ENCODE assay signal across 8 mouse cellular contexts in the genomic region with DNA sequence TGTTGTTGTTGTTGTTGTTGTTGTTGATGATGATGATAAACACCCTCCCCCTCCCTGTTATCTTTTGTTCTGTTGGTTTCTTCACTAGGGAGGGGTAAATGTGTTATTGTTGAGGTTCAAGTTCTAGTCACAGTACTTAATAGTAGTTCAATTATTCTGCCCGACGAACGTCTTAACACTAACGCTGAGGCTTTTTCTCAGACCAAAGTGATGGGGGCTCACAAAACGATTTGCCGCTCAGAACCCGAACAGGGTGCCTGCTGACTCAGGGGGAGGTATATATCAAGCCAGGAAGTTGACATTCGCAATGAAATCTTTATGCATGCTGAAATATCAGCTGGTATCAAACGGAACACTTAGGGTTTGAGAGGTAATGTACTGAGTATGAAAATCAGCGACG. TPM values are rescaled to one million over a fixed set of nuclear protein-coding genes. Genes with fewer than 3 reads are reported as not detected.
DNase-seq lines count a peak whose midpoint lies in the region; ATAC-seq and TF ChIP-seq lines count a peak whose summit lies in the region.

No protein-coding gene starts in this region.

- no peak overlapping the region for H3K27ac ChIP-seq in liver, embryonic 15.5 days (replicated peaks)
- H3K27ac ChIP-seq in forebrain, embryonic 10.5 days = peak overlapping the region; percentile 89
- no peak overlapping the region for H3K27ac ChIP-seq in hindbrain, postnatal 0 days
- no peak overlapping the region for H3K27ac ChIP-seq in neural tube, embryonic 14.5 days (ENCODE audit: low read depth, low read length)

- H3K4me1 ChIP-seq in liver, embryonic 15.5 days (replicated peaks) = no peaks in the 10 kb centered on the region
- H3K4me1 ChIP-seq in forebrain, embryonic 10.5 days = peaks cover 35% of the 10 kb centered on the region
- peaks cover 3% of the 10 kb centered on the region; the same call in 1 of the 2 replicates for H3K4me1 ChIP-seq in hindbrain, postnatal 0 days (ENCODE audit: insufficient read depth, low read length)
- peaks cover 7% of the 10 kb centered on the region; the same call in 1 of the 2 replicates for H3K4me1 ChIP-seq in neural tube, embryonic 14.5 days (ENCODE audit: control insufficient read depth, insufficient read depth, low read length)

- 29% methylated on average over 11 of the region's 11 CpGs for WGBS in liver, embryonic 15.5 days (ENCODE audit: insufficient replicate concordance)
- WGBS in forebrain, embryonic 10.5 days = 38% methylated on average over 11 of the region's 11 CpGs
- WGBS in hindbrain, postnatal 0 days = 11% methylated on average over 11 of the region's 11 CpGs
- 17% methylated on average over 11 of the region's 11 CpGs for WGBS in neural tube, embryonic 14.5 days

- no peak overlapping the region for H3K9ac ChIP-seq in liver, embryonic 15.5 days
- H3K9ac ChIP-seq in hindbrain, postnatal 0 days (replicated peaks; ENCODE audit: low read length) = no peak overlapping the region
- H3K9ac ChIP-seq in neural tube, embryonic 14.5 days (replicated peaks; ENCODE audit: low read depth, low read length) = no peak overlapping the region

- DNase-seq in liver = no peak
- no peak for DNase-seq in forebrain, embryonic 10.5 days (ENCODE audit: extremely low spot score, low spot score)
- DNase-seq in hindbrain, postnatal 0 days (ENCODE audit: low spot score) = no peak
- DNase-seq in left cerebral cortex, postnatal 14 days (ENCODE audit: low spot score in 2 of 2) = no peak
- DNase-seq in spleen, postnatal 10 days (ENCODE audit: low spot score in 2 of 2) = no peak

- peak overlapping the region; percentile 67; the same call in 1 of the 2 replicates for H3K4me2 ChIP-seq in liver, embryonic 15.5 days
- peak overlapping the region; percentile 94 for H3K4me2 ChIP-seq in hindbrain, postnatal 0 days (ENCODE audit: low read depth, low read length)
- peak overlapping the region; percentile 98 for H3K4me2 ChIP-seq in neural tube, embryonic 14.5 days (ENCODE audit: low read depth, low read length)

- peak overlapping the region; percentile 49; the same call in 1 of the 2 replicates for H3K4me3 ChIP-seq in liver, embryonic 15.5 days (replicated peaks)
- H3K4me3 ChIP-seq in forebrain, embryonic 10.5 days = peak overlapping the region; percentile 63
- H3K4me3 ChIP-seq in hindbrain, postnatal 0 days (ENCODE audit: low read length) = peak overlapping the region; percentile 66
- peak overlapping the region; percentile 73 for H3K4me3 ChIP-seq in neural tube, embryonic 14.5 days (ENCODE audit: low read depth, low read length)

- H3K9me3 ChIP-seq in liver, embryonic 15.5 days (replicated peaks) = no peaks in the 10 kb centered on the region
- peaks cover 3% of the 10 kb centered on the region; the same call in 1 of the 2 replicates for H3K9me3 ChIP-seq in forebrain, embryonic 10.5 days
- no peaks in the 10 kb centered on the region for H3K9me3 ChIP-seq in hindbrain, postnatal 0 days (ENCODE audit: low read length)
- no peaks in the 10 kb centered on the region for H3K9me3 ChIP-seq in neural tube, embryonic 14.5 days (ENCODE audit: control insufficient read depth, low read length)

- no peaks in the 10 kb centered on the region for H3K36me3 ChIP-seq in liver, embryonic 15.5 days (replicated peaks)
- peaks cover 23% of the 10 kb centered on the region for H3K36me3 ChIP-seq in forebrain, embryonic 10.5 days (replicated peaks)
- no peaks in the 10 kb centered on the region for H3K36me3 ChIP-seq in hindbrain, postnatal 0 days (ENCODE audit: insufficient read depth, low read length)
- H3K36me3 ChIP-seq in neural tube, embryonic 14.5 days (ENCODE audit: control insufficient read depth, insufficient read depth, low read length) = no peaks in the 10 kb centered on the region

- intact Hi-C loops in left cerebral cortex, postnatal 14 days (cut with DNase I) = no loop called here

- peaks cover 48% of the 10 kb centered on the region for H3K27me3 ChIP-seq in liver, embryonic 15.5 days
- 0 out of 2 replicates have a peak, but pooled peaks cover 8% of the 10 kb centered on the region for H3K27me3 ChIP-seq in forebrain, embryonic 10.5 days (ENCODE audit: poor library complexity, severe bottlenecking)
- no peaks in the 10 kb centered on the region for H3K27me3 ChIP-seq in hindbrain, postnatal 0 days (ENCODE audit: insufficient read depth, low read length)
- H3K27me3 ChIP-seq in neural tube, embryonic 14.5 days (ENCODE audit: control insufficient read depth, insufficient read depth, low read length) = no peaks in the 10 kb centered on the region

- no peak for TF ChIP-seq CTCF in hindbrain, postnatal 0 days (IDR thresholded peaks at IDR 0.05; ENCODE audit: low read depth)

- ATAC-seq in liver, embryonic 15.5 days (ENCODE audit: insufficient read depth) = no peak
- ATAC-seq in hindbrain, postnatal 0 days = no peak
- no peak for ATAC-seq in neural tube, embryonic 14.5 days (ENCODE audit: low read depth)
- no peak for ATAC-seq in megakaryocyte-erythroid progenitor cell, adult 5-6 weeks (replicated peaks; ENCODE audit: low FRiP score, low TSS enrichment, poor library complexity, severe bottlenecking)

RNA-seq across cellular contexts. Expression of a gene that starts 1.4 kb away (rescaled TPM):
- 2.0 and 2.3 TPM in 2 replicates for polyA plus RNA-seq in liver, embryonic 15.5 days (2015; fragmentation: Nextera tagmentation; extraction: Ambion mirVana)
- polyA plus RNA-seq in forebrain, embryonic 10.5 days (2016; fragmentation: Nextera tagmentation; extraction: Ambion mirVana) = 29.5 and 30.1 TPM in 2 replicates
- 31.2 and 34.8 TPM in 2 replicates for total RNA-seq in hindbrain, postnatal 0 days (2014; rRNA removed)
- 28.7 and 33.2 TPM in 2 replicates for polyA plus RNA-seq in hindbrain, postnatal 0 days (2015; fragmentation: Nextera tagmentation; extraction: Ambion mirVana)
- polyA plus RNA-seq in neural tube, embryonic 14.5 days (2014; fragmentation: Nextera tagmentation; extraction: Ambion mirVana) = 31.0 and 33.3 TPM in 2 replicates
- not detected in 2 replicates for total RNA-seq in megakaryocyte-erythroid progenitor cell, adult 5-6 weeks (2014; fragmentation: Nextera tagmentation)
- 0.09 TPM in 1 of 2 replicates, not detected in the other for total RNA-seq in megakaryocyte-erythroid progenitor cell, adult 5-6 weeks (2017)
- 10 to 100 TPM; 25.1 to 26.2 TPM for total RNA-seq in left cerebral cortex, postnatal 14 days (2021)

RNA-seq across cellular contexts. Expression of a gene that starts 39.8 kb away (rescaled TPM):
- 22.4 and 24.6 TPM in 2 replicates for polyA plus RNA-seq in liver, embryonic 15.5 days (2015; fragmentation: Nextera tagmentation; extraction: Ambion mirVana)
- polyA plus RNA-seq in forebrain, embryonic 10.5 days (2016; fragmentation: Nextera tagmentation; extraction: Ambion mirVana) = 60.5 and 61.0 TPM in 2 replicates
- 12.1 and 22.4 TPM in 2 replicates for total RNA-seq in hindbrain, postnatal 0 days (2014; rRNA removed)
- 36.2 and 38.2 TPM in 2 replicates for polyA plus RNA-seq in hindbrain, postnatal 0 days (2015; fragmentation: Nextera tagmentation; extraction: Ambion mirVana)
- 39.0 and 40.2 TPM in 2 replicates for polyA plus RNA-seq in neural tube, embryonic 14.5 days (2014; fragmentation: Nextera tagmentation; extraction: Ambion mirVana)
- total RNA-seq in megakaryocyte-erythroid progenitor cell, adult 5-6 weeks (2014; fragmentation: Nextera tagmentation) = 41.6 and 42.4 TPM in 2 replicates
- 61.9 and 84.4 TPM in 2 replicates for total RNA-seq in megakaryocyte-erythroid progenitor cell, adult 5-6 weeks (2017)
- total RNA-seq in left cerebral cortex, postnatal 14 days (2021) = 10 to 100 TPM; 19.2 to 24.1 TPM

RNA-seq across cellular contexts. Expression of a gene that starts 59.4 kb away (rescaled TPM):
- polyA plus RNA-seq in liver, embryonic 15.5 days (2015; fragmentation: Nextera tagmentation; extraction: Ambion mirVana) = 15.2 and 15.7 TPM in 2 replicates
- 39.2 and 42.7 TPM in 2 replicates for polyA plus RNA-seq in forebrain, embryonic 10.5 days (2016; fragmentation: Nextera tagmentation; extraction: Ambion mirVana)
- 14.8 and 20.4 TPM in 2 replicates for total RNA-seq in hindbrain, postnatal 0 days (2014; rRNA removed)
- 10.6 and 11.8 TPM in 2 replicates for polyA plus RNA-seq in hindbrain, postnatal 0 days (2015; fragmentation: Nextera tagmentation; extraction: Ambion mirVana)
- polyA plus RNA-seq in neural tube, embryonic 14.5 days (2014; fragmentation: Nextera tagmentation; extraction: Ambion mirVana) = 20.5 and 23.6 TPM in 2 replicates
- total RNA-seq in megakaryocyte-erythroid progenitor cell, adult 5-6 weeks (2014; fragmentation: Nextera tagmentation) = 43.1 and 46.0 TPM in 2 replicates
- total RNA-seq in megakaryocyte-erythroid progenitor cell, adult 5-6 weeks (2017) = 85.5 and 95.2 TPM in 2 replicates
- total RNA-seq in left cerebral cortex, postnatal 14 days (2021) = 10 to 100 TPM; 21.5 to 22.8 TPM
